Mouse (Mus musculus): ENCODE measurements around the gene Ift57.

Gene Ift57

DNA sequence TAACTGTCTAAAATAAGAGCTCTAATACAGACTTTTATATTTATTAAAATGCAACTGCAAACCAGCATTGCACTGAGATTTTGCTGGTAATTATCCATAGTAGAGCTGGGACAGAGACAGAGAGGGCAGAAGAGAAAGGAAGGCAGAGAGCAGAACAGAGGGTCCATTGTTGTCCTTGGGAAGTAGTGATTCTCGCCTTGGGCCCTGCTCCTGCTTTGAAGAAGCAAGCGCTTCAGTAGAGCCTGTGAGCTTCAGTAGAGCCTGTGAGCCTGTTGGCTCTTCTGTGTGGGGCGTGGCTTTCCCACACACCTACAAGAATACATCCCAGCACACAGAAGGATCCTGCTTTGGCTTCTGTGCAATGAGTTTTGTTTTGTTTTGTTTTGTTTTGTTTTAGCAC, 54.3 kb downstream of the Ift57 start:
- DNase-seq (ENCODE audit: low spot score), result no peak

- no peak for DNase-seq (ENCODE audit: low spot score)
These were observed 61.6 kb downstream of the Ift57 start for GRCm38 (mm10) chr16:49760517-49761203.

GRCm38 (mm10) chr16:49761981-49762380, 62.9 kb downstream of the Ift57 start:
- DNase-seq (ENCODE audit: low spot score), result no peak

- no peak for DNase-seq (ENCODE audit: low spot score)
These were observed 67.3 kb downstream of the Ift57 start for GRCm38 (mm10) chr16:49766326-49766725.

DNA sequence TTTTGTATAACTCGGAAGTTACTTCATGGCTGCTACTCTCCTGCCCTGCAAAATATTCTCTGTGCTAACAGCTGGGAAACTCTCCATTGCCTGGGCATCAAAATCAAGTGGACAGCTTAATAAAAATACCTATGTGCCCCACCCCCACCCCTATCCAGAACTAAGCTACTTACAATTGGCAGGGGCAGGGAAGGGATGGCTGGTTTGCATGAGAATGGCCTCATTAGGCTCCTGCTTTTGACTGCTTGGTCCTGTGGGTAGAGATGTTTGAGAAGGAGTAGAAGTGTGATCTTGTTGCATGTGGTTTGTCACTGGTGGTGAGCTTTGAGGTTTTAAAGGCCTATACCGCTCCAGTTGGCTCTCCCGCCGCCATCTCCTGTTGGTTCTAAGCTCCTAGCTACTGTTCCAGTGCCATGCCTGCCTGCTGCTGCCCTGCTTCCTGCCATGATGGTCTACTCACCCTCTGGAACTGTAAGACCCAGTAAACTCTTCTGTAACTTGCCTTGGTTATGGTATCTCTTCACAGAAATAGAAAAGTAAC, 69.5 kb downstream of the Ift57 start:
- DNase-seq (ENCODE audit: low spot score), result no peak

GRCm38 (mm10) chr16:49769831-49770261, 70.8 kb downstream of the Ift57 start:
- no peak for DNase-seq (ENCODE audit: low spot score)

DNA sequence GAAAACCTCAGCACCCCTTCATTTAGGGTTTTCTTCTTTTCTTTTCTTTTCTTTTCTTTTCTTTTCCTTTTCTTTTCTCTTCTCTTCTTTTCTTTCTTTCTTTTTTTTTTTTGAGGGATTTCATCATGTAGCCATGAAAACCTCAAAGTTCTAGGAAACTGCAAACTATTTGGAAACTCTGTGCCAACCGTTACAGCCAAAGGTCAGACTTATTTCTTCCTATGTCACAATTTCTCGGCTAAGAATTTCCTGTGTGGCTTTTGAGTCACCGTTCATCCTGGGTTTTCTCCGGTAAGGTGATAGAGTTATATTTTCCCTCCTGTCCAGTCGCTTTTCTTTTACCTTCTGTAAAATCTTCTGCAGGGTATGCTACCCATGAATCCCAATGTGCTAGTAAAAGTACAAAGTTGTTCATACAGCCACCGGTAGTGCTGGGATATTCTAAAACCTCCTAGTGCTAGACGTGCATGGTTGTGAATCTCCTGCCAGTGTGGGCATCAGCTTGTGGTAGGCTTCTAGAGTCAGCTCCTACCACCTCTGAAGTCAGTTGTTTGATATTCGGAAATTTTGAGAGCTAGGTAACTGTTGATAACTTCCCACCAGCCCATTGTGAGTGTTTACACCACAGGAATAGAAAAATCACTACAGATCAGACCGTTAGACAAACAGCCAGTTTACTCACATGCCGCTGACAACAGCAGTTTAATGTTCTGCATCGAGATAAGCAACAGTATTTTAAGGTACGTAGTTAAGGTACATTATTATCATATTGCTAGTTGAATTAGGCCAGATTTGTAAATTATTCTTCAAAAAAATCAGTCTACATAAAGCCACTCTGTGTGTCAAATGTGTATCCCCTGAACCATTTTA, 71.5 kb downstream of the Ift57 start:
- DNase-seq (ENCODE audit: low spot score), result no peak

DNA sequence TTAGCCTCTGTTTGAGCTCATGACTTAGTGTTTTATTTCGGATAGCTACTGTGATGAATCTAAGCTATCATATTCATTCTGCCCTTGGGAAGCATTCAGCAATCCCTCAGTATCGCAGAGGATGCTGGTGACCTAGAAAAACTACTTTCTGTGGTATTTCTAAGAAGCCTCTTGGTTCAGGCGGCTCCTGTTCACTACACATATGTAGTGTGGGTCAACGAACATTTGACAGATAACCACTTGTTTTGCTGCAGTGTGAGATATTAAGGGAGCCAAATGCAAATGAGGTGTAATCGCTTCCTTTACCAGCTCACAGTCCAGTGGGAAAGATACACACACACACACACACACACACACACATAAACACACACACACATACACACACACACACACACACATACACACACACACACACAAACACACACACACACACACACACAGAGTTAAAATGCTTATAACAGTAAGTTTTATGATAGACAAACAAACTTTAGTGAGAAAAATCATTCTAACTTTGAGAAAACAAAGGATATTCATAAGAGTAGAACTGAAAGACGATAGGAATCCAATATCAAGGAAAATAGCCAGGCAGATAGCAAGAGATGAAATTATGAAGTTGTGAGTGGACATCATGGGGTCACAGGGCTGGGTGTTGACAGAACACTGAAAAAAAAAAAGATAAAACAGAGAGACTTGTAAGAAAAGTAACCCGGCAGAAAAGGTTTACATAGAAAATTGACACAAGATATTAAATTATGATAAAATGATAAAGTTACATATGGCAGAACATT, 72.8 kb downstream of the Ift57 start:
- no peak for DNase-seq (ENCODE audit: low spot score)

GRCm38 (mm10) chr16:49772576-49772975, 73.5 kb downstream of the Ift57 start:
- no peak for DNase-seq (ENCODE audit: low spot score)

GRCm38 (mm10) chr16:49773068-49773467, 74.0 kb downstream of the Ift57 start:
- no peak for DNase-seq (ENCODE audit: low spot score)

- no peak for DNase-seq (ENCODE audit: low spot score)
These were observed 75.3 kb downstream of the Ift57 start for GRCm38 (mm10) chr16:49774059-49775001.

DNA sequence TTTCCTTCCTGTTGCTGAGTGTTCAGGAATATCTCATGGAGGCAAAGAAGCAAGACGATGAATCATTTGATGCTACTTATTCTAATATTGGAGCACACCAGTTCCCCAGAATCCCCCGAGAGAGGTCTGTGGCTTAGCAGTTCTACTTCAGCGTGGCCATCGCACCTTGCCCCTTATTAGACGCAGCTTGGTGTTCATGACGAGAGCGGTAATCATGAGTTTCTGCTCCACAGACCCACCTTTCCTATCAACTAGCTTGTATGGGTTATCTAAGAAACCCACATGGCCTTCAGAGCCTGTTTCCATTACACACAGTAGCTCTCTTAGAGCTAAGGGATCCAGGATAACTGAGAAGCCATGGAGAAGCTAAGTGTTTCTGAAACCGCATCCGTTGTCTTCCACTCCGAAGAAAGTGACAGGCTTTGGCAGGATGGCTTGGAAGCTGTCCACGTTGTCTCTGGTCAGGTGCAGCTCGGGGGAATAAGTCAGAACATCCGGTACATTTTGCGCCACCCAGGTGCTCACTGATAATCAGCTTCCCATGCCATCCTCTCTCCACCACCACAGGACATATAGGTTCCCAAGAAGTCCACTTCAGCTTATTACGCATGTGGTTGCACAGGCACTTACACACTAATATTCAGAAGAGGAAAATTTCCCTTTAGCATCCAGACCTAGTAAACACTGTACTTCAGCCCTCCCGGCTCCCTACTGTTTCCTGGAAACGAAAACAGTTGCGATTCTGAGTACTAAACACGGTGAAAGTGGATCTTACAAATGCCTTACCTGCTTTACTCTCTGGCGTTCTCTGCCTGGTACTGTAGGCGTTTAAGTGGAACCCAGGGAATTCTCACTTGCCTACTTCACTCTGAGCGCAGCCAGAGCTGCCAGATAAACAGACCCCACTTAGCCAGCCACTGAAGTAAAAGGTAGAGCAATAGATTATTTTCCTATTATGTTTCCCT, 76.3 kb downstream of the Ift57 start:
- no peak for DNase-seq (ENCODE audit: low spot score)

GRCm38 (mm10) chr16:49776981-49777380, 77.9 kb downstream of the Ift57 start:
- DNase-seq (ENCODE audit: low spot score), result no peak

GRCm38 (mm10) chr16:49781556-49782156, 82.6 kb downstream of the Ift57 start:
- DNase-seq (ENCODE audit: low spot score), result no peak

DNA sequence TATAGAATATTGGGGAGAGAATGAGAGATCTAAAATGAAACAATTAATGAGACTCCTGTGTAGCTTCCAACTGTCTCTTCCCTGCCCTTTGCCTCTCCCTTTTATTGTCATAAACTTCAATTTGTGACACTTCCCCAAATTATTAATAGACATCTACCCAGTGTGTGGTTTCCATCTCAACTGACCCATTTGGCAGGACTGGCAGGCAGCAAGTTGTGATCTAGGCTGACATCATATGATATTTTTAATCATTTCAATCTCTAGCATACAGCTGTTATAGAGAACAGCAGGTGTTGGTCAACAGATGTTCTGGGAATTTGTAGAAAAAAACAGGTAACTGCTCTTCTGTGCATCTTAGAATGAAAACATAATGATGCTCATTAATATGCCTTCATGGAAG, 84.3 kb downstream of the Ift57 start:
- no peak for DNase-seq (ENCODE audit: low spot score)

- DNase-seq (ENCODE audit: low spot score), result no peak
These were observed 87.1 kb downstream of the Ift57 start for GRCm38 (mm10) chr16:49786116-49786515.

DNA sequence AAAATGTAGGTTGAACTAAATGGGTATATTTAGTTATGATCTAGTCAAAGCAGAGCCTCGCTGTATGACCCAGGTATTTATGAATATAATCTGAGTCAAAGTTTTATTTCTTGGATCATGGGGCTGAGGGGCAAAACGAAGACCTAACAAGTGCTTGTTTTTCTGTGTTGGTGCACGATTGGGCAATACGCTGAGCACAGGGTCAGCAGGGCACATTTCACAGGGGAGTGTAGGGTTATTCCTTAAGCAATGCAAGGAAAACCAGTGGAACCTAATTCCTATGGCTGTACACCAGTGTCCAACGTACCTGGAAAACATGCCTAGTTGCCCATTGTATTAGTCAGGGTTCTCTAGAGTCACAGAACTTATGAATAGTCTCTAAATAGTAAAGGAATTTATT, 88.7 kb downstream of the Ift57 start:
- no peak for DNase-seq (ENCODE audit: low spot score)

- no peak for DNase-seq (ENCODE audit: low spot score)
These were observed 91.8 kb downstream of the Ift57 start for GRCm38 (mm10) chr16:49790575-49791465.
